Mouse (Mus musculus) thymus, postnatal 10 days (tissue): ENCODE results near the gene Anks4b.
A peak's percentile ranks its signal among the peaks of the same experiment; 100 is the strongest.

Experiments used
- DNase-seq, 2 experiments: peaks; one replicate each; pipeline ENCODE4 v3.0.0; 2021; ENCODE audit warnings: low spot score in 2 of 2

The Anks4b gene

DNA sequence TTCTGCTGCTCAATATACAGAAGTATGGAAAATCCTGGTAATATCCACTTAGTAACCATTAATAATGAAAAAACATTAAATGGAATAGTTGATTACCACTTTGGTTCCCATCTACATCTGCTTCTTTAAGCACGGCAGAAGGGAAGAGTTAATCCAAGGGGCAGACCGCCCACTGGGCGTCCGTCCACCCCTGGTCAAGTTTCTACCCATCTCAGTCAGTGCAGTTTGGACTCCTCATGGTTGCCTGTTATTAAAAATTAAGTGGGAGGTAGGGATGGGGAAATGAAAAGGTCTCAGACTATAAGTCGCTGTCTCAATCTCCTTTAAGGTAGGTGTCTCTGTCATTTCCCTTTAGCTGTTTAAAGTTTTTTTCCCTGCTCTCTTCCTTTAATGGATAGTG lies 15.3 kb downstream of the Anks4b start:
- no peak for DNase-seq

DNA sequence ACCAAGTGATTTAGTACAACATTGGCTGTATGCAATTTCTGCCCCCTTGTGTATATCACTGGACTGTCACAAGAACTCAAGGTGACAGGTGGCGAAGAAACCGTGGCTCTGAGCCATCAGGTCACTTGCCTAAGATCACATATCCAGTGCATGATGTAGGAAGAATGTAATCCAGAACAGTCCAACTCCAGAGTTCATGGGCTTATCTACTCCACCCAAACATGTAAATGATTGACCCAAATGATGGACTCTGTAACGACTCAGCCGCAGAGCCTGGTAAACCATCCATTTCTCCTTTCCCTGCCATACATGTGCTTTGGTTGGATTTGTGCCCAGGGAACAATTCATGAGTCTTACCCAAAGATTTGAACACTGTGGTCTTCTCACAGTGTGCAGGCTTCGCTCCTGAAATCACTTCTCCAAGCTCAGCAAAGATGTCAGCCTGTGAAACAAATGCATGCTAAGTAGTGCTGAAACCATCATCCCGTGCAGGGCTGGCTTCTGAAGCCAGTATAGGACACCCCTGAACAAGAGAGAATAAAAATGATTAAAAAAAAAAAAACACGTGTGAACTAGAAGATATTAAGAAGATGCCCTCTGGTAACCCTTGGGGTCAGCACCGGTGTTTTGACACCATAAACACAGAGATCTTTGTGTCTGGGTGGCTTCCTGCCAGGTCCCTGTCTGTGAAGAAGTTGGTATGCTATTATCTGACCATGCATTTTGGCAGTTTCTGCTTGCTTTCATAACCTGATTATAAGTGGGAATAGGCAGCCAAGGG lies 15.9 kb downstream of the Anks4b start:
- DNase-seq = no peak

DNA sequence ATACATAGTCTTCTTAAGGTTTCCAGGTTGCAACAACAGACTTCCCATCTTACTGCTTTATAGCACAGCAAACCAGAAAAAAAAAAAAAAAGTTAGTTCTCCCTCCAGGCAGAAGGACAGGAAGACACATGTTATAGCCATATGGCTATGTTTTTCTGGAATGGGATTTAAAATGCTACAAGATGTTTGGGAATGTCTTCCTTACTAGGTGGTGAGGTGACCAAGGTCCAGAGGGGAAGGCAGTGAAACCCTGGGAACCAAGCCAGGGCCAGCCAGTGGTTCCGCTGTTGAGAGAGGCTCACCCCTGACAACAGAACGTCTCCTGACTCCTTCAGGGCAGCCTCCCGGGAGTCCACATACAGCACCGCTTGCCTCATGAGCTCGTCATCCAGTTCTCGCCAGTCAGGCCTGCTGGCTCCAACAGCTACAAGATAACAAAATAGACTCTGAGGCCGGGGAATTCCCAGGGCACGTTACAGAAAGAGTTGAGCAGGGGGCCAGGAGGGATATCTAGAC lies 16.6 kb downstream of the Anks4b start:
- DNase-seq = no peak

DNA sequence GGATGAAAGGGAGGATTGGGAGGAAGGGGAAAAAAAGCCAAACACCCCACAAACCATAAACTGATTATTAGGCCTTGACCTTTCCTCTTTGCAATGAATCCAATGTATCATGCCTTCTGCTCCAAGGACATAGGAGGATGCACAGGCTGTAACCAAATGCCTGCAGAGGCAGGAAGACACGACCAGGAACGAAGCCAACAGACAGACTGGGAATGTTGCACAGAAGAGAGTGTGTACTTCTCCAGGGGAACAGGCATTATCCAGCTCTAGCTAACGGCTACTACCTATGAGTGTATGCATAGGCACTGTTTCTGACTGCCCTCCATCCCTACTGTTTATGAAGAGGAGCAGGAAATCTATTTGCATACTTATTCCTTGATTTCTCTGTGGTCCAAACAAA lies 18.5 kb downstream of the Anks4b start:
- DNase-seq = no peak

DNA sequence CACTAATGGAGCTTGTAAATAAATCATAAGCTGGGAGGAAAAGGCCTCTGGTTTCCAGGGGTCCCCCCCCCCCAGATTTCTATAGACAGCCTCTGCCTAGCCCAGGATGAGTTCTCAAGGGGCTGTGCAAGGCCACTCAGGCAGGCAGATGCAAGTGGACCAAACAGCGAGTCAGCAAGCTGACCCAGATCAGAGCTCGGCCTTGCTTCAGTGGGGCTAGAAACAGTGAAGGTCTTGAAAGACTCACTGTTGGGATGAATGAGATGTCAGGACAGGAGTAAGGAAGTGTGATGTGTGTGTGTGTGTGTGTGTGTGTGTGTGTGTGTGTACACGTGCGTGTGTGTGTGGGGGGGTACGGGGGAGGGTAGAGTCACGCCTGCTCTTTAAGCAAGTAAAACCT lies 19.2 kb downstream of the Anks4b start:
- DNase-seq = no peak

DNA sequence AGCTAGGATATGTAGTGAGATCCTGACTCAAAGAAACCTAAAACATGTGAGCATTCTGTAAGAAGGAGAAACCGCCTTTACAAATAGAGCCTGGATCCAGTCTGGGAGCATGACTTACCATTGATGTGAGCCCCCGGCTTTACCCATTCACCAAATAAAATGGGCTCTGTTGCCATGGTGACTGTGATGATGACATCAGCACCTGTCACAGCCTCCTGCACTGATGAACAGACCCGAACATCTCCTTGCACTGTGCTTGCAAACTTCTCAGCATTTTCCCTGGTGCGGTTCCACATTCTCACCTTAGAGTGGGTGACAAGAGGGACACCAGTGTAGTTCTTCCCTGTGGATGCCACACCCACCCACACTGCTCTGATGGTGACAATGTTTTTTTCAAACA lies 21.5 kb downstream of the Anks4b start:
- no peak for DNase-seq

DNA sequence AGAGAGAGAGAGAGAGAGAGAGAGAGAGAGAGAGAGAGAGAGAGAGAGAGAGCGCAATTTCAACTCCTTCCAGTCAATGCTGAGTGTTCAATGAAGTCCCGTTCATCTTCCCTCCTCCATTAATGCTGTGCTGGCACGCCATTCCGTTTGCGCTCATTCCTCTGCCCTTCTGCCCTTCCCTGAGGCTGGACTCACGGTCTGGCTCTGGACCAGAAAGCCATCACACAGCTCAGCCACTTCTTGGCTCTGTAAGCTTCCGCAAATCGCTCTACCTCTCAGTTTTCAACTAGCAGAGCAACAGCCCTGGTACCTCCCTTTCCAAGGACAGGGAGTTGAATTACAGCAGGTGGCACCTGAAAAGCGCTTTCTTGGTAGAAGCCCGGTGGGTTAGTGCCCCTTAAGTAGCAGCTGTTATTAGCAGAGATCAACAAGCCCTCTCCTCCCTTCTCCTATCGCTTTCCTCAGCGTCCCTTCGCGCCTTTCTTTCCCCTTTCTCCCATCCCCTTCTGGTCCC lies 27.6 kb downstream of the Anks4b start:
- DNase-seq = no peak

DNA sequence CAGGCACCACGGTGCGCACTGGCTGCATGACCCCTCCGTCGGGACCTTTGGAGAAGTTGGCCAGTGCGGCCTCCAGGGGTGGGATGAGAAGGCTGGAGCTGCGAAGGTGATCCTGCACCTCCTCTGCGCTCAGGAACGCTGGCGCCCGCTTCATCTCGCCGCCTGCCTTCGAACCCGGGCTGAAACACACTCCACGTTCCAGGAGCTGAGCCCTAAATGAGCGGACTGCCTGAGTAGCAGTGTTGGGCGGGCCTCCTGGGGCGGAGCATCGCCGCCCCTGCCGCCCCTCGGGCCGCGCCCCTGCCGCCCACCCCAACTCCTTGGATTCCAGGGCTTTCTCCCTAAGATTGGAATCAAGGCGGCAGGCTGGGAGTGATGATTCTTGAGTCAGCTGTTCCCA lies 28.1 kb downstream of the Anks4b start, which contains the start of gene Crym:
Gene Crym, minus strand, starts transcription at position 341 of the 400 bp plus-strand sequence.
- no peak for DNase-seq

DNA sequence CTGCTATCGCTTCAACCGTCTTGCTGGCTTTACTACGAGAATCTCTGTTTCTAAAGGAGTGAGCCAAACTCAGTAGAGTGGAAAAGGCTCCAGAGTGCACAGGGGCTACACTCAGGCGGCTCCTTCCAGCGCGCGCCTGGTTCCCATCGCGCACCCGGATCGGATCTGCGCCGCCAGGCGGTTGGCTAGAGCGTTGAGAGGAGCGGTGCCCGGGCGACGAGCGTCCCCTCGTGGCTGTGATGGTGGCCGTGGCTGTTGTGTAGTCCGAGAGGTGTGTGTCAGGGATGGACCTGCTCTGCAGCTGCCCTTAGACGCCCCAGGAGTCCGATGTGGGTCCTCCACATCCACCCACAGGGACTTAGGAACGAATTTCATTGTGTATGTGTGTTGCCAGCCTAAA lies 30.1 kb downstream of the Anks4b start, which contains the start of gene Abca14:
Gene Abca14, plus strand, starts transcription at position 173 of the 400 bp plus-strand sequence.
- peak in 1 of 2 experiments; percentile 15 for DNase-seq

DNA sequence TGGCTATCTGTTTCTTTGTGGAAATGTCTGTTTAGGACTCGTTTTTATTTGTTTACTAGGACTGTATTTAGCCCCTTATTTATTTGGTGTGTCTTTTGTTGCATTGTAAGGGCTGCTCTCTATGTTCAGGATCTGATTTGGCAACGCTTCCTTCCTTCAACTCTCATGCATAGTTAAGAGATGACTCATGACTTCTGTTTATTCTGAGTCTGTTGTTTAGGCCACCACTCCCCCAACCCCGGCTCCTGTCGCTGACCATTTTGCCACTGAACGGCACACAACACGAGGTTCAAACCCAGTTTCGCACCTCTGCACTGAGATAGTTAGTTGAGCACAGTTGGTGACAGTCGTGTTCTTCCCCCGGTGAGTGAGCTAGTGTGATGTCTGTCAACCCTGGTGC lies 32.3 kb downstream of the Anks4b start:
- no peak for DNase-seq

DNA sequence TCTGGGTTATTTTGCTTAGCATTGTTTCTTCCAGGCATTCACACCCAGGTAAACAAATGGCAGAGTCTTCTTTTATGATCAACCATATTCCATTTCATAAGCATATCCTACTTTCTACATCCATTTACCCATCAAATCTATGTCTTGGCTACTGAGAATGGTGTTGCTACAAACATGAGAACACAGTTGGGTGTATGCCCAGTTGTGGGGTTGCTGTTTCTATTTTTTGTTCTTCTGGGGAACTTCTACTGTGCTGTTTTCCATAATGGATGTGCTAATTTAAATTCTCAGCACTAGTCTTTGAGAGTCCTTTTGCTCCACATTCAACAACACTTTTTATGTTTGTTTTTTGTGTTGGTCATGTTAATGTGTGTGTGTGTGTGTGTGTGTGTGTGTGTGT lies 54.9 kb downstream of the Anks4b start:
- DNase-seq = no peak
